Mouse (Mus musculus): ENCODE measurements around the gene Srcap. TPM values are rescaled to one million over a fixed set of nuclear protein-coding genes. Genes with fewer than 3 reads are reported as not detected.
"Not testable (repeated sequence)": the region's sequence is repeated elsewhere in the genome, so short reads cannot be mapped to it uniquely, and the experiment has no call there.

The Srcap gene
- total RNA-seq (2021) = 10 to 100 TPM; 78.7 to 80.5 TPM

DNA sequence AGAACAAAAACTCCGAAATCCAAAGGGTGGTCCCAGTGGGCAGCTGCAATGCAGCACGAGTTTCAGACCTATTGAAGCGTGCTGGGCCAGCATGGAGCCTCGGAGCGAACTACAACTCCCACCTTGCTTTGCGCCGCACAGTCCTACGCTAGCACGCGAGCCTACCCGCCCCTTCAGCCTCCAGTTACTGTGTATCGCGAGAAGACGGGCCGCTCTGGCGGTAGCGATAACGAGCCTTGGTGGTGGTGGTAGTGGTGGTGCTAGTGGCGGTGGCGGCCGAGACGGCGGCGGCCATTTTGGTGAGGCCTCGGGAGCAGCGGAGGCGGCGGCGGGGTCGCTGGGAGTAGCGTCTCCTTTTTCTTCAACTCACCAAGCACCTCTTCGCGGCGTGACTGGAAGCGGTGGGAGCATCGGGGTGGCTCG, at the start of gene Srcap:
Srcap (plus strand) TSS at position 176 of the 423 bp plus-strand sequence.
- peak; percentile 96 for DNase-seq

DNA sequence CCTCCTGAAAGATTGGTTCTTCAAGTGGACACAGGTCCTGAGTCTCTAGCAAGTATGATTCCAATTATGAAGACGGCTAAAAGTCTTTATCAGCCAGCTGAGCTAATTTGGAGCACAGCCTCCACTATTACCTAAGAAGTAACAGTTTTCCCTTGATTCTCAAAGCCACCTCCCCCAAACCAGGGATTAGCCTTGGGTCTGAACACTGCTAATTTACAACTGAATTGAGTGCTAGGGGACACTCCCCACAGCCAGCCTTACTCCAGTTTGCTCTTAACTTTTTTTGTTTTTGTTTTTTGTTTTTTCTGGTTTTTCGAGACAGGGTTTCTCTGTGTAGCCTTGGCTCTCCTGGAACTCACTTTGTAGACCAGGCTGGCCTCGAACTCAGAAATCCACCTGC, 46.6 kb upstream of the Srcap start:
- DNase-seq = no peak

DNA sequence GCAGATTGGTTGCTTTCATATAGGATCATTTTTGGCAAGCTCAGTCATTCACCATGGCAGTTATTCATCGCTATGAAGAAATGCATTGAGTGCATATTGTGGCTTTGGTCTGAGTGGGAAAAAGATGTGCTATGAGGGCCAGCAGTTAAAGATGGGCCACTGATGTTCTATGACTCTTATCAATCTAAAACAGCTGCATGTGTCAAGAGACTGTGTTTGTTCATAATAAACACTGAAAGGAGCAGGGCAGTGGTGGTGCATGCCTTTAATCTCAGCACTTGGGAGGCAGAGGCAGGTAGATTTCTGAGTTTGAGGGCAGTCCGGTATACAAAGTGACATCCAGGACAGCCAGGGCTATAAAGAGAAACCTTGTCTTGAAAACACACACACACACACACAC, 46.1 kb upstream of the Srcap start:
- not testable (repeated sequence) for DNase-seq

DNA sequence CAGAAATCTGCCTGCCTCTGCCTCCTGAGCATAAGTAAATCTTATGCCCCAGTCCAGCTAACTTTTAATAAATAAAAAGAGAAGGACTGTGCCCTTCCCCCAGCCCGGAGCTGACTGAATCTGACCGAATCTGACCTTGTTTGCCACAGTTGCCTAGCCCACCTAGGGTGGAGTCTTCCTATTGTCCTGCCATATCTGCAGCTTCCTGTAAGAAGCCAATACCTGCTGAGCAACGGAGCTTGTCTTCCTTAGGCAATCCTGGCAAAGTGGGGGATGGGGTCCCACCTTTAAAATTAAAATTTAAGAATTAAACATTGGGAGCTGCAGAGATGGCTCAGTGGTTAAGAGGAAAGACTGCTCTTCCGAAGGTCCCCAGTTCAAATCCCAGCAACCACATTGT, 45.2 kb upstream of the Srcap start:
- DNase-seq = no peak

DNA sequence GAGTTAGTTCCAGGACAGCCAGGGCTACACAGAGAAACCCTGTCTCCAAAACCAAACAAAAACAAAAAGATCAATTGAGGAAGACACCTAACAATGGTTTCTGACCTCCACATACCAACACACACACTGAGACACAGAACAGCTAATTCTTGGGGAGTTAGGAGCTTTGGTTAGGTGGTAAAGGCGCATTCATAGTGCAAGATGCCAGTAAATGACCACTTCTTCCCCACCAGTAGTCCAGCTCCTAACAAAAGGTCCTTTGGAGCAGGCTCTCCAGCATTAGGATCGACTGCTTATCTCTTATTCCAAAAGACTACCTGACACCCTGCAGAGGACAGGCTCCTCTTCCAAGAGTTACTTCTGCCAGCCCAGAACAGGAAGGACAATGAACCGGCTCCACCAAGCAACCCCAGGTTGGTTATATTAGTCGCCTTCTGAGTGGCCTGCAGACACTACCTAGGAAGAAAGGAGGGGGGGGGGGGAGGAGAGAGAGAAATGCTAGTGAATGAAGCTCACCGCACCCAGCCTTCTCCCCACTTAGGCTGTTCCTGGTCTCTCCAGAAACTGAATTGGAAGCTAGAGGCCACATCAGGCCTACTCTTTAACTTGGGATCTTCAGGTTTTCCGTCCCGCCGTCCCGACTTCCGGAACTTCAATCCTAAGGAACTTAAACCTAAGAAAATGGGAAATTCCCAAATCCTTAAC, 41.6 kb upstream of the Srcap start:
- peak; percentile 30 for DNase-seq

DNA sequence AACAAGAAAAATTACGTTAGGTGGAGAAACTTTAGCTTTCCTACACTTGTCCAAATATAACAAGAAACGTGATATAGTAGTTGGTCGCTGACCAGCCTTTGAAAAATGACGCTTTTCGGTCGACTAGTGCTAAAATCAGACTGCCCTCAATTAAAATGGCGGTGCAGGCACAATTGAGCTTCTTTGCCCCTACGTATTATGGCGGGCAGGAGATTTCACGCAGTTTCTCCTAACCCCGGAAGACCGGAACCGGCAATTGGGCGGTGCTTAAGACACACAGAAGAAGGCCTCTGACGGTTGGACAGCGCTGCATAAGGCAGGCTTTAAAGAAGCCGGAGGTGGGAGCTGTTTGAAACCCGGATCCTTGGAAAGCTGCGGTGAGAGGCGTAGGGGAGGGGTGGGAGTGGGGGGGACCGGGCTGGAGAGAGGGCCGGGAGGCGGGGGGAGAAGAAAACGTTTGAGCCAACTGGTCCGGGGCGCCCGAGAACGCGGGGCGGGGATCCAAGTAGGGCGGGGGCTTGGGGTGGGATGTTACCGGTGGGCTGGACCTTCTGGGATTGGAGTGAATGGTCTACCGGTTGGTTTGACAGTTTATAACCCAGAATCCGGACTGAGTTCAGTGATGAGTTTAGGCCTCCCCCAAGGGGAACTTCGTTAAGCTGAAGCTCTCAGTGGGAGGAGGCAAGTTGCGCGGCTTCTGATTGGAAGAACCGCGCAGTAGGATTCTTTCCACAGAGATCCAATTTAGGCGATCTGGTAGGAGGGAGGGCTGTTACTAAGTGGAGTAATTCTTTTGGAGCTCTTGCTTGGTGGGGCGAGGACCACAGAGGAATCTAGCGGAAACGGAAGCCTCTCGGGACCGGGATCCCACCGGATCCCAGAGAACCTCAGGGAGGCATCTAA, 40.8 kb upstream of the Srcap start:
- DNase-seq = peak; percentile 91

DNA sequence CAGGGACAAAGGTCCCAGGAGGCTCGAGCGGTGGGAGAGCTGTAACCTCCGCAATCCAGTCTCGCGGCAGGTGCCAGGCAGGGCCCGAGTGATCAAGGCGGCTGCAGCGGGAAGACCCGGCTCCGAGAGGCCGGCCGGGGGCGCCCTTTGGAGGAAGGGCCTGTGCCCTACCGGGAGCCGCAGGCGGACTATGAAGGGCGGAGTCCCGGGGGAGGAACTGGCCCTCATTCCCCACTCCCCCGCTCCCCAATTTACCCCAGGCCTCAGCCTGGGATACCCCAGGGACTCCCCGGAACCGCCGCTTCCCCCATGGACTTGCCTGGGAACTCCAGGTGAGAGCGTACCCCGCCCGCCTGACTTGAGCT, 40.2 kb upstream of the Srcap start:
- peak; percentile 68 for DNase-seq

DNA sequence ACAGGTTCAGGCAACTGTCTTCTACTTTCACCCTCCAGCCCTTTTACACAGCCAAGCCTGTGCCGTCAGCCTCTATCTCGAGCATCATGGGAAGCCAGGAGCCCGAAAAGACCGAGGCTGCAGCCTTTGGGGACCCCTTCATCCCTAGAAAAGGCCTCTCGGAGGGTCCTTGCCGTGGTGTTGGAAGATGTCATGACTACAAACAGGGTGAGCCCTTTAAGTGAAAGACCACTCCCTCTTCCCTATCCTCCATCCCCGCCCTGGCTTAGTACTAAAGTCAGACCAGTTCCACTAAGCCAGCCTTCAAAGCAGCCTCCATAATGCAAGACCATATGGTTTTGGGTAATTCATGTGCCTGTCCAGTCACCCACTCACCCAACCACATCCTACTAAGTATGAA, 39.7 kb upstream of the Srcap start:
- DNase-seq = no peak

DNA sequence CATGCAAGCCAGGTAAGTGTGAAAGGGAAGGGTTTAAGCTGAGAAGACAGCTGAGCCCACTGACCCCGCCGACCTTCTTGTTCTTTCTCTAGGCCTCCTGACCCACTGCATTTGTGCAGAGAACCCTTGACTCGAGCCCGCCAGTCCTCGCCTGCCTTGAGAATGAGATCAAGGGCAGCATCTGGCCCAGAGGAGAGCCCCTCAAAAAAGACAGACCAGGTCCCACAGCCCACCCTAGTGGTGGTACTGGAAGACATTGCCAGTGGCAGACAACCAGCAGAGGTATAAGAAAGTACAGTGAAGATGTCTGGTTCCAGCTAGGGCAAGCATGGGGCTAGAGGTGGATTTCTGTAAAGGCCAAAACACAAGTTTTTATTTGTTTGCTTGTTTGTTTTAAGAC, 38.1 kb upstream of the Srcap start:
- DNase-seq = no peak

DNA sequence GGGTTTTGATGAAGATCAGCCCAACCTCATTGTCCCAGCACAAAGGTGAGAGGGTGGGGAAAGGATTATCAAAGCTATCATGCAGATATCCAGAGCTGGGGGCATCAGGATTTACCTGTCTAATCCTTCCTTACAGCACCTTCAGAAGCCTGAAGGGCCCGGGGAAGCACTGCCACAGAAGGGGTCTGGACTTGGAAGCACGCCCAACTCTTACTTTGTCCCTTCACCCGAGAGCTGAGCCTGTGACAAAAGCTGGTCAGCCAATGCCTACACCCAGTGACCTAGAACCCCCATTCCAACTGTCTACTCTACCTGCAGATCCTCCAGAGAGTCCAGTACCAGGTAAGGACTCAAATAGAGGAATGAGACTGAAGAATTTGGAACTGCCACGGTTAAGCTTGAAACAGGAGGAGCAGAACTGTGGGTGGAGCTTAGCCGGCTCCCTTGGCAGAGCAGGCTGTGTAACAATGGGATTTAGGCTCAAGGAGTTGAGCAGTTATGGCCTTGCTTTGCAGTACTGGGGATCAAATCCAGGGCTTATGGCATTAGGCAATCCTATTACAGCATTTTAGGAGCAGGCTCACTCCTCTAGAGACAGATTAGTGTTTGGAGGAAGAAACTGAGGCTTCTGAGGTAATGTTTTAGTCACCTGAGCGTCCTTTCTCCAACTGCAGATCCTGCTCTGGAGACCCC, 37.3 kb upstream of the Srcap start:
- DNase-seq = no peak

DNA sequence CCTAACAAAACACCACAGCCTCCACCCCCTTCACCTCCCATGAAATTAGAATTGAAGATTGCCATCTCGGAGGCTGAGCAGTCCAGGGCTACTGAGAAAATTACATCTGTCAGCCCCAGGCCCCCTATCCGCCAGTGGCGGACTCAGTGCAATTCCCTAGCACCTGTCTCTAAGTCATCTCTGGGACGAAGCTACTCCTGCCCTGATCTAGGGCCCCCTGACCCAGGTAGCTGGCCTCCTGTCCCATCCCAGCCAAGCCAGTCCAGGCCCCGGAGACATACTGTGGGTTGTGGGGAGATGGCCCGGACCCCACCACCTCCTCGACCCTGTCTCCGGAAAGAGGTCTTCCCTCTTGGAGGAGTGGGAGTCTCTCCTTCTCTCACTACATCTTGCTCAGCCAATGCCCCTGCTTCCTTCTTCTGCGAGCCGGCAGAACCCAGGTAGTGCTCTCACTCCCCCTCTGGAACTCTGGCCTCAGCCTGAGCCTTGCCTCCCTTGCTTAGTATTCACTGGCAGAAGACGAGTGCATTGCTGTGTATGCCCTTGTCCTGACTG, 36.5 kb upstream of the Srcap start:
- DNase-seq = no peak

DNA sequence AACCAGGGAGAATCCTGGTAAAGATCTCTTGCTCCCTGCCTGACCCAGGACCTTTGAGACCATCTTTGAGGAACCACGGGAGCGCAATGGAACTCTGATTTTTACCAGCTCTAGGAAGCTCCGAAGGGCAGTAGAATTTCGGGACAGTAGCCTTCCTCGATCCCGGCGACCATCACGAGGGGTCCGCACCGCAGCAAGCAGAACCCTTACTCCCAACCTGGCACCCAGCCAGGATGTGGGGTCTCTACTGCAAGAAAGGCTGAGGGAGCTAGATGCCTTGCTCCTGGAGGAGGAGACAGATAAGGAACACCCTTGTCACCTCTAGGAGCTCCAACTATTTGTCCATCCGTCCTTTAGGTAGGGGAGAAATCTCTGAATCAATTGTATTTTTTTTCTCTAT, 35.4 kb upstream of the Srcap start:
- DNase-seq = peak; percentile 27

DNA sequence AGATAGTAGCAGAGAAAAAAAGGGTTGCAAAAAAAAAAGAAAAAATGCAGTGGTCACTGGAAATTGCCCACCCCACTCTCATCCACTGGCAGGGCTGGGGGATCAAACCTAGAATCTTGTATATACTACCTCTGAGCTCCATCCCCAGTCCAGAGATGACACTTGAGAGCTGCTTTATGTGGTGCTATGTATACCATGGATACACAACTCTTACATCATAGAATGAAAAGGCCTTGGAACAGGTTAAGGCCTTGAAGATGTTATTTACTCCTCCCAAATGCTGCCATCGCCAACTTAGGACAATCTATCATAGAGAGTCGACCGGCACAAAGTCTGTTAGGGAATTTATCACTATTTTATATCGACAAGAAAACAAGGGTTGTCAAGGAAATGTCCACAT, 34.9 kb upstream of the Srcap start:
- DNase-seq = no peak

DNA sequence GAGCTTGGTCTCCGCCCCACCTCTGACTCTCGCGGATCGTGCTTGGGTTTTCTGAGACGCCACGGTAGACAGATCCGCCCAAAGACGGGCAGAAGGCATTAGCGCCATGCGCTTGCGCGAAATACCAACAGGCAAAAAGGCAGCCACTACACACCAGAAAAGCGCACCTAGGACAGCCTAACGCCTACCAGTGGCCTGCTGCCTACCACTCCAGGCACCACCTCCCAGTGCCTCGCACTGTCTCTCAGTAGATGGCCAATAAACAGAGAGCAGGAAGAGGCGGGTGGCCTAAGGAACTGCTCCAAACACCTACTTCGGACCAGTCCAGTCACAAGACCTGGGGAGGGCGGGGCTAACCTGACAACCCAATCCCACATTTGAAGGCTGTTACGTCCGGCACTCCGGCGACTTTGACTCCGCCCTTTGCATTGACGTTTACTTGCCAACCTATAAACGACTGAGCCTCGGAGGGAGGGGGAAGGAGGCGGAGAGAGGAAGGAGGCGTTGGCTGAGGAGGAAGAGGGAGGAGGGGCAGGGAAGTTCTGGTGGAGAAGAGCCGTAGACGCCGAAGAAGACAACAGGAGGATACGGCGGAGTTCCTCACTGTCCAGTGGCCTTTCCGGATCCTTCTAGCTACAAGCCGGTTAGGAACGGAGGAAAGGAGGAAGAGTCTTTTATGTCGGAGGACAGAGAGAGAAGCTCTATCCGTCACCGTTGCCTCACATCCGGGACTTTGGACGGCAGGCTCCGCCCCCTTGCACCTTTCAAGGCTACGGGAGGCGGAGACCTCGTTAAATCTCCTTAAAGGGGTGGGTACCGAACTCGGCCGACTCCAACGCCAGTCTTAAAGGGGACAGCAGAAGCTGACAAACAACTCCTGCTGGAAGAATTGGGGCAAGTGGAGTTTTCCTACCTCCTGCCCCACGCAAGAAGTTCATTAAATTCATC, 33.8 kb upstream of the Srcap start:
- DNase-seq = peak; percentile 99

DNA sequence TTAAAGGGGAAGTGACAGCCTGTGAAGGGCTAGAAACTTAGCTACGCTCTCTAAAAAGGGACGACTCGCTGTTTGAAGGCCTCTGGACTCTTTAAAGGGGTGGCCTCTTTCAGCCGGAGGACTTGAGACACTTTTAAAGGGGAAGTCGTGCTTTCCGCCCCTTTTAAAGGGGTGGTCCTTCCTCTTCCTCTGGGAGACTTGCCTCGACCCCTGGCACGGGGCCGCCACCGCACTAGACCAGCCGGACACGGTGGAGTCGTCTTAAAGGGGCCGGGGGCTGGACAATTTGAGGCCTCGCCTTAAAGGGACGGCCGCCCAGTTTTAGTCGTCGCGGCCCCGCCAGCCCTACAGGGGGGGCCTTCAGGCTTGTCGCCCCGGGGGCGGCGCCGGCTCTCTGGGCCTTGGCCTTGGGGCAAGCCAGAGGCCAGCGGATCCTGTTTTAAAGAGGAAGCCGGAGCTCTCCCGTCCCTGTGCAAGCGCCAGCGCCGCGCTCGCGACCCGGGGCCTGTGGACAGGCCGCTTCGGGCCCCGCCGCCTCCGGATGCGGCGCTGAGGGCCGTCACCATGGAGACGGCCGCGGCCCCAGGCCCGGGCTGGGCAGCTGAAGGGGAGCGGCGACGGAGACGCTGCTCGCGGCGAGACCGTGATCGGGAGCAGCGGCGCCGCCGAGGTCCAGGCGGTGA, 33.0 kb upstream of the Srcap start, which contains the start of gene Fbrs:
Fbrs (plus strand) TSS at position 565 of the 683 bp plus-strand sequence.
- DNase-seq = peak; percentile 97

DNA sequence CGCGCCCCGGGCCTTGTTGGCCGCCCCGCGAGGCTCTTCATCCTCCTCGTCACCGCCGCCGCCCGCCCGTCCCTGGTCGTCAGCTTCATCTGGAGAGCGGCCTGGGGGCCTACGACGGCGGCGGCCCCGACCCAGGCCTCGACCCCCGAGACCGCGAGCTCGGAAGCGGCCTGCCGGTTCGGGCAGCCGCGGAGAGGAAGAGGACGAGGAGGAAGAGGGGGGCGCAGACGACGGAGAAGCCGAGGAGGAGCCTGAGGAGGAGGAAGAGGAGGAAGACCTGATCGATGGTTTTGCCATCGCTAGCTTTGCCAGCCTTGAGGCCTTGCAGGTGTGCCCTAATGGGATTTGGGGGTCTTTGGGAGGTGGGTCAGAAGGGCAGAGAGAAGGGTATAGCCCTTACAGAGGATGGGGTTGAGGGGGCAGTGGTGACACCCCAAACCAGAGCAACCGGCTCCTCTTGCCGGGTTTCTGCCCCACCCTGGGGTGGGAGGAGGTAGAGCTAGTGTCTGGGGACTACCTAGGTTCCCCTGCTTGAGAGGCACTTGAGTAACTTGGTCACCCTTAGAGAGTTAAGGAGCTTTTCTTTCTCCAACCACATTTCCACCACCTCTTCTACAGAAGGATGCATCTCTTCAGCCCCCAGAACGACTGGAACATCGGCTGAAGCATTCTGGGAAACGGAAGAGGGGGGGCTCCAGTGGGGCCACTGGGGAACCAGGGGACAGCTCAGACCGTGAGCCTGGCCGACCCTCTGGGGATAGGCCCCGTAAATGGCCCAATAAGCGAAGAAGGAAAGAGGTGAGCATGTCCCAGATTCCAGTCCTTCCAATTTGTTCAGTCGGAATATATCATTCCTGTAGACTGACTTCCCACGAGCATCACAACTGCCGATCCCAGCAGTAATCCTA, 32.2 kb upstream of the Srcap start:
- DNase-seq = peak; percentile 39

DNA sequence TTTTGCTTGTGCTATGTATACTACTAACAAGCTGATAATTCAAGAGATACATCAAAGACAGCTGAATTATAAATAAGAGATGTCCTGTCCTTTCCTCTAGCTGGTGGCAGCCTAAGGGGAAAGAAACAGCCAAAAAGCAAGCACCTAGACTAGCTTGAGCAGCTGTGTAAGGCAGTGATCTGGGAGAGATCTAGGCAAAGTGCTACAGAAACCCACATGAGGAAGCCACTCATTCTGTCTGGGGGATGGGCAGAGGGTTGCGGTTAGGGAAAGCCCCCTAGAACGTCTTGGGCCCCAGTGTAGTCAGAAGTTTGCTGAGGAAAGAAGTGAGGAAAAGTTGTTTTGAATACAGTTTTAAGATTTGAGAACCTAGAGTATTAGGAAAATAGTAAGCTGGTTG, 31.5 kb upstream of the Srcap start:
- no peak for DNase-seq

DNA sequence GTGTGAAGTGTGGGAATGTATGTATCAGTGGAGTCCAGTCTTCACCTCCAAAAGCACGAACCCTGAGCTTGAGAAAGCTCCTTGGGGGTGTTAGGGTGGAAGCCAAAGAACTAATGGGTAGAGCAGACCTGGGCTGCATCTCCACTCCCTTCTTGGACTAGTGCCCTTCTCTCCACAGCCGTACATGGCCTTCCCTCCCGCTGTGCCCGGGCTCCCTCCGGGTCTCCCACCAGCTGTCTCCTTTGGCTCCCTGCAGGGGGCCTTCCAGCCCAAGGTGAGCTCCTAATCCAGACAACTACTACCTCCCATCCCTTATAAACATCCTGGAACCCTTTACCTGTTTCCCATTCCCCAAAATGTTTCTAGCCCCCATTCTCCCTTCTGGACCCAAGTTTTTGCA, 26.4 kb upstream of the Srcap start:
- no peak for DNase-seq

DNA sequence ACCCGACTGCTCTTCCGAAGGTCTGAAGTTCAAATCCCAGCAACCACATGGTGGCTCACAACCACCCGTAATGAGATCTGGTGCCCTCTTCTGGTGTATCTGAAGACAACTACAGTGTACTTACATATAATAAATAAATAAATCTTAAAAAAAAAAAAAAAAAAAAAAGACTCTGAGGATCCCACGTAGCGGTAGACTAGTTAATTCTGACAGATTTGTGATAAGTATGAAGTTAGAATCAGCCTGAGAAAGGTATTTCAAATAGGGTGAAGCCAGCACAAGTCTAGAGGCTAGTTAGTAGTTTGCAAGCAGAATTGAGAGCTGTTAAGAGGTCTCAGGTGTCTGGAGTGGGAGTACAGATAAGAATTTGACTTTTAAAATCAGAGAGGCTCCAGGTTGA, 23.4 kb upstream of the Srcap start:
- not testable (repeated sequence) for DNase-seq

DNA sequence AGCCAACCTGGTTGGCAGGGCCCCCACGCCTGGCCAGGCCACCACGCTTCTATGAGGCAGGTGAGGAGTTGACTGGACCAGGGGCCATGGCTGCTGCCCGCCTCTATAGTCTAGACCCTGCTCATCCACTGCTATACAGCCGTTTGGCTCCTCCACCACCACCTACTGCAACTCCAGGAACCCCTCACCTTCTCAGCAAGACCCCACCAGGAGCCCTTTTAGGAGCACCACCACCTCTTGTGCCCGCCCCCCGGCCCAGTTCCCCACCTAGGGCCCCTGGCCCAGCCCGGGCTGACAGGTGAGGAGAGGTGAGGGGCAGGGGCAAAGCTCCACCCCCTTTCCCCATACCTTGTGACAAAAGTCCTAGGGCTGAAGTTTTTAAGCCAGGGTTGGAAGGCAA, 21.8 kb upstream of the Srcap start:
- no peak for DNase-seq
